Mouse (Mus musculus) gastrocnemius, postnatal 25 days (tissue): ENCODE results near the gene Stag1. TPM values are rescaled to one million over a fixed set of nuclear protein-coding genes. Genes with fewer than 3 reads are reported as not detected.

Source experiments
- DNase-seq: peaks from one replicate; pipeline ENCODE4 v3.0.0; 2022
- long read RNA-seq, 2 experiments: library from polyadenylated mRNA; stranded (forward); transcript quantifications; one replicate each; pipeline ENCODE4 v2.0.0; 2021
- total RNA-seq, 2 experiments: library from RNA; stranded (reverse); gene quantifications; 1 replicate in 1 of 2; 2 replicates in 1 of 2; pipeline ENCODE4 v1.2.3; 2021

Stag1 gene
- 10 to 100 TPM; 19.4 to 27.1 TPM for total RNA-seq
- long read RNA-seq, experiment 1, full-length matches to known transcripts = 5 of 11 reads
- long read RNA-seq, experiment 1, partial matches to known transcripts = 0 of 11 reads
- long read RNA-seq, experiment 1, other reads (novel, unspliced or antisense) = 6 of 11 reads
- long read RNA-seq, experiment 2, full-length matches to known transcripts = 6 of 15 reads
- long read RNA-seq, experiment 2, partial matches to known transcripts = 5 of 15 reads
- long read RNA-seq, experiment 2, other reads (novel, unspliced or antisense) = 4 of 15 reads

DNA sequence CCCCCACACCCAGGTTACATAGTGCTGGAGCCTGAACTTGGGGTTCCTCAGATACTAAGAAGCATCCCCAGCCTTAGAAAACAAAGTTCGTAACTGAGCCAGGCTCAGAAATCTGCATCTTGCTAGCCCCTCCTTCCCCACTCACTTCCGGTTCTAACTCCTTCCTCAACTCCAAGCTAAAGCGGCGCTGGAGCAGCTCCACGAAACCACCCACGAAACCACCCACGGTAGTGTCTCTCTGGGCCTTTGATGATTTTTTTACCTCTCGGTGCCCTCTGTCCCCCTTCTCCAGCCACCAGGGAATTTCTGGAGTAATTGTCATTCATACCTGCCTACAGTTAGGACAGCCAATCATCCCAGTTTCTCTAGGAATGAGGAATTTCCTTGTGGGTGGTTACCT is at the start of gene Stag1:
TSS of gene Stag1 (plus strand) at position 253 of the 400 bp plus-strand sequence.
- no peak for DNase-seq

DNA sequence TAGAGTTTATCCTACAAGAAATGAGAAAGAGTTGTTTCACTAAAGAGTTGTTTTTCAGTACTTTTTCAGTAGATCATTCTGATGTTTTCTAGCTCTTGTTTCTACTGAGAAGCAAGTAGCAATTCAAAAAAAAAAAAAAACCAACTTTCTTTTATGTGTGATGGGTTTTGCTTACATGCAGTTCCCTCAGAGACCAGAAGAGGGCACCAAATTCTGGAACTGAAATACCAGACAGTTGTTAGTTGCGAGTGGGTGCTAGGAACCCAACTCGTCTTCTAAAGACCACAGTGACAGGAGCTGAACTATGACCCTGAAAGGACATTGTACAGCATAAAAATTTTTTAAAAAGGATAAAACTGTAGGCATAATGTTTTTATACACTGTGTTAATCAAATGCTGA is 49.3 kb upstream of the Stag1 start:
- no peak for DNase-seq

DNA sequence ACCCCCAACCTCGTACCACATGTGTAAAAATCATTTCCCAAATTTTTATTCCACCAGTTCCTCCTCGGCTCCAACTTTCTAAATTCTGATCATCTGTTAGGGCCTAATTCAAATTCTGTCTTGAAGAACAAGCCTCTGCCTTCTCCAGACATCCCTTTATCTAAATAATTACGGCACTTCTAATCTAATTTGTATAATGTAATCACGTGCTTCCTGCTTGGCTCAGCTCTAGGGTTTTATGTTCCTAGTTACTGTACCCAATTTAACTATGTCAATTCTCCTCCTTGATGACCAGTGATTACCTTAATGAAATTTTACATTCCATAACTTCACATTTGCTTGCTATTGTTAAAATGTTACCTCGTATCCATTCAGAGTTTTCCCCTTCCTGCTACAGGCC is 41.9 kb upstream of the Stag1 start:
- no peak for DNase-seq

DNA sequence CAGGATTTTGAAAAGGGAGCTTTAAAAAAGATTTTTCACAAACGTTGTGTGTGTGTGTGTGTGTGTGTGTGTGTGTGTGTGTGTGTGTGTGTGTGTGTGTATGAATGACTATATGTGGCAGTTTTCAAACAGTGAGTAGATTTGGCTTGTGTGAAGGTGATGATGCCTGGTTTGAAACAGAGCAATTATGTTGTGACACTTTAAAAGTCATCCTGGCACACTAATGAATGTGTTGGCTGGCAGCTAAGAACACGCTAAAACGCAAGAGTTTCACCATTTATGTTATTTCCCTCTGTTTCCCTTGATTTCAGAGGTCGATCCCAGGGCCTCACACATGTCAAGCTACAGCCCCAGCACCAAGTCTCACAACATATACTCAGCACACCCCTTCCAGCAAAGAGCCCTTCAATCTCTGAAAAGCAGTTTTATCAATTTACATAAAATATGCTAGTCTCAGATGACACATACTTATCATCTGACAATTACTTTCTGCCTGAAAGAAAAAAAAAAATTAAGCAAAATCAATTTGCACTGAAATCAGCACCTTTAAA is 39.5 kb upstream of the Stag1 start:
- DNase-seq = no peak

DNA sequence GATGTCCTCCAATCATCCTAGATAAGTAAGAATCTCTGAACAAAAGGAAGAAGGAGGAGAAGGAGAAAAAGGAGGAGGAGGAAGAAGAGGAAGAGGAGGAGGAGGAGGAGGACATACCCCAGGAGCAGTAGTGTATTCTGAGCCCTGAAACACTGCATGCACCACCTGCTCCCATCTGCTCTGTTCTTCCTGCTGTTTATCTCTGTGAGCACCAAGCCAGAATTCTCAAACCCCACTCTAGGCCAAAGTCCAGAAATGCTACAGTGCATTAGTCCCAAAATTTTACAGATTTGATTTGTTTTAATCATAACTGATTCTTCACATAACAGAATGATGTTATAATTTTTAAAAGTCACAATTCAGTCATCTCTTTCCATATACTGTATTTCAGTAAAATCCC is 38.6 kb upstream of the Stag1 start:
- no peak for DNase-seq

DNA sequence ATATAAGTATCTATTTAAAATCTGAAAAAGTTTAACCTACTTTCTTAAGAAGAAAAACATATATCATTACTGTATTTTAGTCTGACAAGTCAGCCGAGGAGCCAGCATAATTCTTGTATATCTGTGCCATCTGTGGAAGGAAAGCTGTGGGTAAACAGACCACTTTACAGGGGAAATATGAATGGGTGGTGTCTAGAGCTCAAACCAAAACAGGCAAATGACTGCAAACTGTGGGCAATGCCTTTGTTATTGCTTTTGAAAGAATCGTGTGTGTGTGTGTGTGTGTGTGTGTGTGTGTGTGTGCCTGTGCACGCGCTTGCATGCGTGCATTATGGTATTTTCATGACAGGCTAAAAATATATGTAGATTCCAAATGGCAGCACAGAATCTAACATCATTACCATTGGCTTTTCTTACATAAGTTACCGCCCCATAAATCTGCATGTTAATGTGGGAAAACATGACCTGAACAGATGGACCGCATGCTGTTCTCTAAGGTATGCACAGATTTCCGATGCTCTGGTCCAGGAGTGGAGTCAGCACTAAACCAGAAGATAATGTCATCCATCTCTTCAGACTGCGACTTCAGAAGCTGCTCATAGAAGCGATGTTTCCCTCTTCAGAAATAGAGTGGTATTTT is 37.2 kb upstream of the Stag1 start:
- DNase-seq = no peak

DNA sequence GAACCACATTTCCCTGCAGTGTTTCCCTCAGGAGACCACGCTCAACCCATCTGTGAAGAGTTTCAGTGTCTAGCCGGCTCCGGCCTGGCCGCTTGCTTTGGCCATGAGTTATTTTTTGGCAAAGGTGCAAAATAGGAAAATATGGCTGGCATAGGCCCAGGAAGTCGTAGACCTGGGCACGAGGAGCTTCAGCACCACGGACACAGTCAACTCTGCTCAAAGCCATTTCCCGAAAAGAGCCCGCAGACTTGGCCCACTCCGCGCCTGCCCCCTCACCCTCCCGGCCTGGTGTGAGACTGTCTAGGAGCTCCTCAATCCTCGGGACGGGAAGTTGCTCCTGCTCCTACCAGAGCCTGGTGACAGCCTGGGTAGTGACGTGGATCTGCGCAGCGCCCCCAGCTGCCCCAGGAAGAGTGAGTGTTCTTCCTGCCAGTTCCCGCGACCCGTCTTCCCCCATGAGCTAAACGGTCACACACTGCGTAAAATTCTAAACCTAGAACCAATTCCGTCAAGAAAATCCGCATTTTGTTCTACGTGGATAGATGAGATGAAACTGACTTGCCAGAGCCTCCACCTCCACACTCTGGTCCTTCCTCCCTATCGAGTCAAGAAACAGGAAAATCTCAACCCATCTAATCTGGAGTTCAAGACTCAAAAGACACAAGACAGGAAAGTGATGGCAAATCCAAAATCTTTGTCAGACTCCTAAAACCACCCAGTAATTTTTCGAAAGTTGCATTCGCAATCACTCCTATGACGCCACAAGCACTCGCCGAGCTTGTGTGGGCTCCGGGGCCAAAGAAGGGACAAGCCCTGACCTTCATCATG is 27.6 kb upstream of the Stag1 start:
- DNase-seq = peak; percentile 21

DNA sequence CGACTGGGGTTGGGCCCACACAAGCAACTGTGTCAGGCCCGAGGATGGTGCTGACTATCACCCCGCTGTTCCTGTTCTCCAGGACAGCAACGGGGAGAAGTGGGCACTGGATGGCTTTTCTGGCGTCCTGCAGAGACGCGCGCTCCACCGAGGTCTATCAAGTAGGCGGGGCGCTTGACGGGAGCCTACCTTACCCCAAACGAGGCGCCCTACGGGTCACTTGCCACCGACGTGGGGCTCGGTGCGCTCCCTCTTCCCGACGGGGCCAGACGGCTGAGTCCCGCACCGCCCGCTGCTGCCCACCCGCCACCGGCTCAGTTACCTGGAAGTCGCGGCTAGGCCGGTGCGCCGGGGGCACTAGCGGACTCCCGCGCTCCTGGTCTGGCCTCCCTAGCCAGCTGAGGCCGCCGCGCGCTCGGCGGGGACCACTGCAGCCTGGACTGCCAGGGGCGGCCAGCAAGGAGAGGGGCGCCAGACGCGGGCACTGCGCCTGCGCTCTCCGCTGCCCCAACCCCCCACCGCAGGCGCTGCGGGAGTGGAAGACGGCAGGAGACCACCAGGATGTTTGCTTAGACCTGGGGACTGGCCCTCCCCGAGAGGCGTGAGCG is 26.9 kb upstream of the Stag1 start, which contains the start of gene Slc35g2:
TSS of gene Slc35g2 (minus strand) at position 465 of the 608 bp plus-strand sequence.
- DNase-seq = peak; percentile 11

DNA sequence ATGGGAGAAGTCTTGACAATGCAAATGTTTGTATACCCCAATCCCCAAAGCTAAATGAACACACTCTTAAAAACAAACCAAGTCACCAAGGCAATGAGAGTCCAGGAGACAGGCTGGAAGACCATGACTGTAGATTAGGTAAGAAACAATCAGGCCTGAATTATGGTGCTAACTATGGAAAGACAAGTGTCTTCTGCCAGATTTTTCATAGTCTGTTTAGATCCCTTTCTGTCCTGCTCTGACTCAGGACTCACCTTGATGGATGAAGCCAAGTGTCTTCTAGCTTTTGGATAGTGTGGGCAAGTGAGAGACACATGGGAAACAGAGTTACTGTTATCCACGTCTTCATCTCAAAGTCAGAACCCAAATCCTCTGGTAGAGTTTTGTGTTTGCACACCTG is 26.1 kb upstream of the Stag1 start:
- DNase-seq = no peak

DNA sequence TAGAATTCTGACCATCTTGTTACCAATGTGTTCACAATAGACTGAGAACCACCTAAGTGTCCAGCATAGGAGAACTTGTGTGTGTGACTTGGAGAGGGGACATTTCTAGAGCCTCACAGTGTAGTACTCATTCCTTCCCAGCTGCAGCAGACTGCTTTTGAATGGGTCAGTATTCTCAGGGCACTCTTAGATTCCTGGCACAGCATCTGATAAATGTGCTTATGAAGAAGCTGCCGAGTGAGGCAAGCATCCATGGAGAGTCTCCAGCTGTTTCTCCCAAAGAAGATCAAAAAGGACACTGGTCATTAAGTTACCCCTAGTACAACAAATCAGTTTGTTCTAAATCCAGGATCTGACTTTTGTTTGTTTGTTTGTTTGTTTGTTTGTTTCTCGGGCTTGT is 24.3 kb upstream of the Stag1 start:
- DNase-seq = no peak

DNA sequence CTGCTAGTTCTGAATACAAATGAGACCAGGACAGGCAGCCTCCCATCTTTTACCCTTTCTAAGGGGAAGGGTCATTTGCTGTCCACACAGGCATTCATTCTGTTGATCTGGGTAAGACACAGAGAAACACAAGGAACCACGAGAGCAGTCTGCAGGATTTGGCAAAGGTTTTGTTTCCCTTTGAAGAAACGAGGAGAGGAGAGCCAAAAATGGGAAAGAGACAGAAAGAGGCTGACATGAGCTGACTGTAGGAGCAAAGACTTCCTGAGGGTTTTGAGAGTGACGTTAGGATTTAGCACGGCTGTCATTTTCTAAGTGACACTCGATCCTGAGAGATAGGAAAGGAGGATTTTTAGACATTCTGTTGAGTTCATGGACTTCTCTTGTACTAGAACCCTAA is 23.7 kb upstream of the Stag1 start:
- no peak for DNase-seq

DNA sequence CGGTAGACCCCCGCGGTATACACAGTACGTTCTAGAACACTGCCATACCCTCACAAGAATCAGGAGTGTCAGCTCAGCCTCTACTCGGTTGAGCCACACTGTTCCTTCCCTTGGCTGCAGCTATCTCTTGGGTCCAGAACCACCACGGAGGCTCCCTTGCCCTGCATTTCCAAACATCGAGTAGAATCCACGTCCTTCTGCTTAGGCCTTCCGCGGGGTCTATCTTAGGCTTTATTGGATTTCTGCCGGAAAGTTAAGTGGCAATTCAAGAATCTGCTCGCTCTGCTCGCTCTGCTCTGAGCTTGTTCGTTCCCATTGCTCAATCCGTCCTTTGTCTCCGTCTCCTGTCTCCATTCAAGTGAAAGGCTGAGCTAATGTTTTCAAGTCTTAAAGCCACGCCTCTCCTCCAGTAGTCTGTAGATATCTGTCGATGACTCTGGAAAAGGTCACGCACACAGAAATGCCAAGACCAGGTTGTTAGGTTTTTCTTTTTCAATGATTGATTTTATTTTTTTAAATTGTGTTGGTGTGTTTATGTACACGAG is 17.3 kb upstream of the Stag1 start:
- DNase-seq = no peak

DNA sequence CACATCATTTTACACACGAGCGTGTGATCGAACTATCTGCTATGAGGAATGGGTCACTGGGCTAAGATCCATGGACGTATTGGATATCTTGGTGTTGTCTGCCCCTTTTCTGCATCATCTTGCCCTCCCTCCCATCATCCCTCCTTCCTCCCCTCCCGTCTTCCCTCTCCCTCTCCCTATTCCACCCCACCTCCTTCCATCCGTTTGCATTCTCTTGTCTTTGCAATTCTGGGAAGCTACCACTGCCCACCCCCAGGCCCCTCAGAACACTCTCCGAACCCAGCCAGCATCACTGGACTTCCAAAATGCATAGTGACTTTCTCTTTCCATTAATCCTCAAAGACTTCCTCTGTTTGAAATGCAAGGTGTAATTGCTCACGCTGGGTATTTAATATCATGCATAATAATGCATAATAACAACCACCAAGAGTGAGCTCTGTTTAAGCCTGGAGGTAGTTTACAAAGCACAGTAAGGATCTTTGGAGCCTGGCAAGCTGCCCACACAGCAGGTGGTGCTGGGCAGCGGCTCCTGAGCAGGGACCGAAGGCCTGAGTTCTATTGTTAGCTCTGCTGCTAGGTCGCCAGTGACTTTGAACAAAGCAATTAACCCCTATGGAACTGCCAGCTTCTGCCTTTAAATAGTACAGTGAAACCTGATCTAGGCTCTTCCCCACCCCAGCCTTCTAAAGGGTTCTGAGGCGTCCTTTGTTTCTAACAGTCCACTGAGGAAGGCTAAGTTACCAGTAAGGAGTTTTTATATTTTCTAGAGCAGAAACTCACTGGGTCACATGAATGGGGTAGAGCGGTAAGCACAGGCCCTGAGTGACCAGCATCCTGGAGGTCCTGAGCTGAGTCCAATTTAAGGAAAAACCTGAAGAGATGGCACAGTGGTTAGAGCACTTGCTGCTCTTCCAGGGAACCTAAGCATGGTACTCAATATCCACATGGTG is 15.8 kb upstream of the Stag1 start:
- DNase-seq = no peak

DNA sequence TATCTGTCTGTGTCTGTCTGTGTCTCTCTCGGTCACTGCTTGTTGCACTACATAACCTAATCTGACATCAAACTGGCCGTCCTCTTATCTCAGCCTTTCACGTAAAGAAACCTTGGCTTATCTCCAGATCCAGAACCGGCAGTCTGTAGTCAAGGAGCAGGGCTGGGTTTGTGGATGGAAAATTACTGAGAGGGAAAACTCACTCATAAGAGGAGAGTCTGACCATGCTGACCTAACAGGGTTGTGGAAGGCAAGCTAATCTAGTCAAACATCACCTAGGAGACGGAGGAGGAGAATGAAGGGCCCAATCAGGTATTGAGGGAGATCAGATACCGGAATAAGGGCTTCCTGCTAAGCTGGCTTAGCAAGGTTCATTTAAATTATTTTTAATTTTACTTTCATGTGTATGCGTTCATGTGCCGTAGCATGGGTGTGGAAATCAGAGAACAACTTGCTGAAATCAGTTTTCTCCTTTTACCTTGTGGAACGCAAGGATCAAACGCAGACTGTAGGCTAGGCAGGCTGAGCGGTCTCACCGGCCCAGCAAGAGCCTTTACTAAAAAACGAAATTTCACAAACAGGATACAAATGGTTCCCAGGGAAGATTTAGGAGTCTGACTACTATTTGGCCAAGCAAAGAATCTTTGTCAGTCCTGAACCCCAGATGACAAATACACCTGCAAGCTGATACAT is 14.6 kb upstream of the Stag1 start:
- DNase-seq = no peak

DNA sequence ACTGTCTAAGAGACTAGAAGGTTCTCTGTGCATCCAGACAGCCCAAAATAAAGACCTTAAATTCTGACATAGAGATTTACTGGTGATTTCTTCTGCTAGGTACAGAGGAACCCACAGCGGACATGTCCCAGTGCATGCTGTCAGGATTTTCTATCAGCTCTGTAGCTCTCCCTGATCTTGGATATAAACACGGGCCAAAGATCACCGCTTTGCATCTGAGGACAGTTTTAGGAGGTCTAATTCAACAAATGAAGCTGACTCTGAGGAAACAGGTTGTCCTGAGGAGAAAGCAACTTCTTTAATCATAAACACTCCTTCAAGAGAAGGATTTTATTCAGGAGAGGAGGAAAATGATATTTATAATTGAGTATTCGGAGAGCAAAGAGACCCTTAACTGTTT is 13.6 kb upstream of the Stag1 start:
- no peak for DNase-seq

DNA sequence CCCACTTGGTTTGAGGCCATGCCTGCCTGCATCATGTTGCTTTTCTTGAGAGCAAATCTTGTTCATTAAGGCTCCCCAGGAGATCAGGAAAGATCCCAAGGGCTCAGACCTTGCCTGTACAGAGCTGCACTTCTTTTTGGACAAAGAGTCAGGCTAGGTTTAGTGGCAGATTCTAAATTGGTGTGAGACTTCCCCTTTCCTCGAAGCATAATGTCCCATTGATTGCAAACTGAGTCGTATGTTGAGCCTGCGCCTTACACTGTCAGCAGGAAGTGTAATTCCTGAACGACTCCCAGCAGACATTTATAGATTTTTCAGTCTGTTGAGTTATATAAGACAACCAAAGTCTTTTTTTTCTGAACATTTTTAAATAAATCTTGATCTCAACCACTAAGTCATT is 7.1 kb upstream of the Stag1 start:
- no peak for DNase-seq

DNA sequence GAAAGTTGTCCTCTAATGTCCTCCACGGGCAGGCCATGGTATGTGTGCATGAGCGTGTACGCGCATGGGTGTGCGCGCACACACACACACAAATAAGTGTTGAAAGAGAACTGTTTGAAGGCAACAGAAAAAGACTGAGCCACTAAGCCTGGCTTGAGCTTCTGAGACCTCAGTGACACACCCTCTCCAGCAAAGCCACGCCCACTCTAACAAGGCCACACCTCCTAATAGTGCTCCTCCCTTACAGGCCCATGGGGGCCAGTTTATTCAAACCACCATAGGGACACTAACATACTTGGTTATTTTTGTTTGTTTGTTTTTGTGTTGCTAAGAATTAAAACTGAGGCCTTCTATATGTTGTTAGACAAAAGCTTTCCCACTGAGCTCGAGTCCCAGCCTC is 1.3 kb upstream of the Stag1 start:
- no peak for DNase-seq

DNA sequence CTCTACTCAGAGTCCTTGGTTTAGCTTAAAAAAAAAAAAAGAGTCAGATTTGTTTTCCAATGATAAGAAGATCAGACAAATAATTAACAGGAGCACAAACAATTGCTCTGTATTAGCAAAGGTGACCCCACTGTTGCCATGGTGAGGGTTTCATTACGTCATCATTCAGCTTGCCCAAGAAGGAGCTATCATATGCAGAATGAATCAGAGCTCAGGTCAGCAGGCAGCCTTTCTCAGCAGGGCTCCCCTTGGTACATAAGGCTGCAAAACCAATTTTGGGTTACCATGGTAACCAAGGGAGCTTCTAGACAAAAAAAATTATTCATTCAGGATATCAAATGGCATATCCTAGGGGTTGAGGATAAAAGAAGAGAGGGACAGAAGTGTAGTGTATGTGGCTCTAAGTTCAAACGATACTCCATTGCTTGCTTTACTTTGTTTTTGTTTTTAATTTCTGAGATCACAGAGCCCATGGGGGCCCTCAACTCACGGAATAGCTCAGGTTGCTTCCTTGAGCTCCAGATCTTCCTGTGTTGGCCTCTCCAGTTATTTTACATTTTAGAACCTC is 2.2 kb downstream of the Stag1 start:
- no peak for DNase-seq

DNA sequence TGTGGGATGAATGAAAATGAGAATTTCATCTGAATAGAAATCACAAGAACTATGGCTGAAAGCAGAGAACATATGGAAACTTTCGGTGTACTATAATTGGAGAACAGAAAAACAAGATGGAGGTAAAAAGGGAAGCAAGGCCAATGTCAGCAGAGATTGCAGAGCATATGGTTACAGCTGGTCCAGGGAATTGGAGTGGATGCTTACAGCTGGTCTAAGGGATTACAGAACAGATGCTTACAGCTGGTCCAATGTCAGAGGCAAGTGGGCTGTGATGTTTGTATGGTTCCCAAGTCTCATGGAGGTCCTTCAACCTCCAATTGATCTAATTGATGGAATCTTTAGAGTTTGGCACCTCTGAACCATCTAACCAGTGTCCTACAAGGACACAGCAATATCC is 4.5 kb downstream of the Stag1 start:
- no peak for DNase-seq

DNA sequence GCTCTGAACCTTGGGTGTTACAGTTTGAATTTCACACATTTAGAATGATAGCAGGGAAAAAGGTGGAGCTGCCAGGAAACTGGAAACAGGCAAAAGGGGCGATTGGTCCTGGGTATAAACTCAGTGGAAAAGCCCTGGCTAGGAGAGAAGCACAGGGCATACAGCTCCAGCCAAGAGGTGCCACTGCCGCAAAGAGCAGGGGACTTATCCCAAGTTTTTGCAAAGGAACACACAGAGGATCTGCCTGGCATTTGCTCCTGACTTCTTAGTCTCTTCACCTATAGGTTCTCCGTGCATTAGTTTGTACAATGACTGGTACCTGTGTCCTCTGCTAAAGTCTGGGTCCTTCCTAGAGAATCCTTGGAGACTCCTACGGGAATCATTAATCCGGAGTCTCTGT is 5.6 kb downstream of the Stag1 start:
- DNase-seq = no peak
